Mouse (Mus musculus) heart, adult 8-10 months (tissue): ENCODE results near the gene Olfr1417. TPM values are rescaled to one million over a fixed set of nuclear protein-coding genes. Genes with fewer than 3 reads are reported as not detected.
A peak's percentile ranks its signal among the peaks of the same experiment; 100 is the strongest.

Experiments
- DNase-seq: peaks from one replicate; pipeline ENCODE4 v3.0.0; 2022; ENCODE audit warnings: low spot score
- total RNA-seq, 4 experiments: library from RNA; stranded (reverse); gene quantifications; 2 replicates each; pipeline ENCODE4 v1.2.4; 2022

Gene Olfr1417
- total RNA-seq, 4 experiments from 2014 or later: not detected

GRCm38 (mm10) chr19:11810856-11811255, 28.2 kb downstream of the Olfr1417 start:
- peak; percentile 58 for DNase-seq

- DNase-seq: no peak
These were observed 28.8 kb downstream of the Olfr1417 start for GRCm38 (mm10) chr19:11810003-11810758.

GRCm38 (mm10) chr19:11808452-11808851, 30.6 kb downstream of the Olfr1417 start:
- no peak for DNase-seq

- DNase-seq: no peak
These were observed 31.2 kb downstream of the Olfr1417 start for GRCm38 (mm10) chr19:11807822-11808221.

GRCm38 (mm10) chr19:11807251-11807650, 31.8 kb downstream of the Olfr1417 start:
- DNase-seq: no peak

GRCm38 (mm10) chr19:11804423-11804822, 34.6 kb downstream of the Olfr1417 start:
- peak; percentile 52 for DNase-seq

- DNase-seq: no peak
These were observed 38.3 kb downstream of the Olfr1417 start for GRCm38 (mm10) chr19:11800531-11801315.

- DNase-seq: no peak
These were observed 44.6 kb downstream of the Olfr1417 start for GRCm38 (mm10) chr19:11794447-11794846.

GRCm38 (mm10) chr19:11793741-11794359, 45.2 kb downstream of the Olfr1417 start:
- no peak for DNase-seq

- DNase-seq: no peak
These were observed 47.2 kb downstream of the Olfr1417 start for GRCm38 (mm10) chr19:11791825-11792224.

GRCm38 (mm10) chr19:11788876-11789275, 50.1 kb downstream of the Olfr1417 start:
- DNase-seq: no peak

- no peak for DNase-seq
These were observed 51.2 kb downstream of the Olfr1417 start for GRCm38 (mm10) chr19:11787826-11788225.

- DNase-seq: no peak
These were observed 53.4 kb downstream of the Olfr1417 start for GRCm38 (mm10) chr19:11785409-11786154.

- peak; percentile 69 for DNase-seq
These were observed 61.7 kb downstream of the Olfr1417 start for GRCm38 (mm10) chr19:11777191-11777865.

Other genes starting within 250 kb of the Olfr1417 start
- 1 to 10 TPM; 2.1 to 3.5 (median 3.0) TPM for gene Ms4a6d, start 234.4 kb downstream of the Olfr1417 start, total RNA-seq
- not detected for gene Ms4a2, start 215.5 kb downstream of the Olfr1417 start, total RNA-seq
- not detected for gene Ms4a3, start 198.4 kb downstream of the Olfr1417 start, total RNA-seq
- gene Oosp2, start 178.7 kb downstream of the Olfr1417 start, total RNA-seq: not detected
- gene Oosp1, start 148.1 kb downstream of the Olfr1417 start, total RNA-seq: not detected
- not detected for gene Oosp3, start 142.2 kb downstream of the Olfr1417 start, total RNA-seq
- not detected for gene Gif, start 91.7 kb downstream of the Olfr1417 start, total RNA-seq
- 100 to 1,000 TPM; 105 to 122 (median 115) TPM for gene Mrpl16, start 68.8 kb downstream of the Olfr1417 start, total RNA-seq
- gene Stx3, start 19.8 kb downstream of the Olfr1417 start, total RNA-seq: 1 to 10 TPM; 3.0 to 5.4 (median 3.4) TPM
- gene Olfr1418, start 21.8 kb upstream of the Olfr1417 start, total RNA-seq: not detected
- not detected for gene Olfr1419, start 35.9 kb upstream of the Olfr1417 start, total RNA-seq
- not detected for gene Olfr1420, start 47.3 kb upstream of the Olfr1417 start, total RNA-seq
- gene Patl1, start 73.2 kb upstream of the Olfr1417 start, total RNA-seq: 10 to 100 TPM; 27.2 to 29.2 (median 28.2) TPM
- gene Osbp, start 126.7 kb upstream of the Olfr1417 start, total RNA-seq: 100 to 1,000 TPM in 1 of 4 experiments, 10 to 100 TPM in 3; 90.7 to 106 (median 95.9) TPM
- not detected for gene Olfr1423, start 202.1 kb upstream of the Olfr1417 start, total RNA-seq
- gene Olfr1424, start 223.5 kb upstream of the Olfr1417 start, total RNA-seq: not detected
- not detected for gene Olfr1425, start 238.5 kb upstream of the Olfr1417 start, total RNA-seq